Mouse (Mus musculus) heart, adult 2 months (tissue): ENCODE results near the gene Cytip.

Source experiments
- CTCF ChIP-seq: fragments of 200-600 bp; IDR thresholded peaks from 2 replicates; pipeline ENCODE4 v1.8.1; 2022; ENCODE audit warnings: antibody characterized with exemption, mild to moderate bottlenecking, moderate library complexity
- EP300 ChIP-seq: fragments of 200-500 bp; IDR thresholded peaks from 2 replicates; pipeline ENCODE4 v1.6.1; 2011; ENCODE audit warnings: low read depth, low read length, control low read depth; ENCODE audit not compliant: insufficient read depth
- POLR2A ChIP-seq: fragments of 200-500 bp; IDR thresholded peaks from 2 replicates; pipeline ENCODE4 v1.6.1; 2011; ENCODE audit warnings: mild to moderate bottlenecking, low read depth, low read length, control low read depth; ENCODE audit not compliant: insufficient read depth

GRCm38 (mm10) chr2:58192160-58192559 is 3.2 kb downstream of the Cytip start:
- no peak for TF ChIP-seq CTCF
- TF ChIP-seq EP300 = no peak
- TF ChIP-seq POLR2A = no peak
